Mouse (Mus musculus): Measurements from ENCODE around the gene Prpf6. TPM values are rescaled to one million over a fixed set of nuclear protein-coding genes. Genes with fewer than 3 reads are reported as not detected.

The Prpf6 gene
- polyA plus RNA-seq, 1 experiment from 2014 or later: 52.7 TPM

GRCm38 (mm10) chr2:181600226-181600758 lies 8.6 kb downstream of the Prpf6 start:
- Histone ChIP-seq H3K27me3 (replicated peaks; ENCODE audit: control insufficient read depth, insufficient read depth, low read length) (no peaks in the 10 kb centered on the region), H3K4me2 (ENCODE audit: low read depth, low read length) (peak overlapping the region; percentile 90), H3K9me3 (ENCODE audit: control insufficient read depth, low read length) (no peaks in the 10 kb centered on the region), H3K4me3 (ENCODE audit: low read length) (peak overlapping the region; percentile 72), H3K27ac (ENCODE audit: low read length) (peak overlapping the region; percentile 75; the same call in 1 of the 2 replicates), H3K36me3 (ENCODE audit: control insufficient read depth, insufficient read depth, low read length) (0 out of 2 replicates have a peak, but pooled peaks cover 2% of the 10 kb centered on the region), H3K4me1 (ENCODE audit: control insufficient read depth, insufficient read depth, low read length) (peaks cover 22% of the 10 kb centered on the region), H3K9ac (ENCODE audit: low read depth, low read length) (peak overlapping the region; percentile 79)
- ATAC-seq: no peak
- 60% methylated on average over 6 of the region's 6 CpGs for WGBS

- Histone ChIP-seq H3K4me2 (ENCODE audit: low read depth, low read length) (peak overlapping the region; percentile 90), H3K4me3 (ENCODE audit: low read length) (peak overlapping the region; percentile 72), H3K9ac (ENCODE audit: low read depth, low read length) (peak overlapping the region; percentile 79), H3K9me3 (ENCODE audit: control insufficient read depth, low read length) (no peaks in the 10 kb centered on the region), H3K27ac (ENCODE audit: low read length) (peak overlapping the region; percentile 75), H3K4me1 (ENCODE audit: control insufficient read depth, insufficient read depth, low read length) (peaks cover 22% of the 10 kb centered on the region), H3K36me3 (ENCODE audit: control insufficient read depth, insufficient read depth, low read length) (0 out of 2 replicates have a peak, but pooled peaks cover 1% of the 10 kb centered on the region), H3K27me3 (replicated peaks; ENCODE audit: control insufficient read depth, insufficient read depth, low read length) (no peaks in the 10 kb centered on the region)
- ATAC-seq: peak; percentile 92
- WGBS: 1% methylated on average over 57 of the region's 57 CpGs
Observed at GRCm38 (mm10) chr2:181600828-181601750, 9.4 kb downstream of the Prpf6 start.

GRCm38 (mm10) chr2:181601751-181602145 lies 10.1 kb downstream of the Prpf6 start:
- 26% methylated on average over 10 of the region's 10 CpGs for WGBS
- H3K27ac ChIP-seq (ENCODE audit: low read length): peak overlapping the region; percentile 23; the same call in 1 of the 2 replicates

GRCm38 (mm10) chr2:181602367-181602766 lies 10.7 kb downstream of the Prpf6 start:
- peaks cover 22% of the 10 kb centered on the region for H3K4me1 ChIP-seq (ENCODE audit: control insufficient read depth, insufficient read depth, low read length)
- no peaks in the 10 kb centered on the region for H3K36me3 ChIP-seq (ENCODE audit: control insufficient read depth, insufficient read depth, low read length)
- no peak overlapping the region for H3K27ac ChIP-seq (ENCODE audit: low read length)
- no peak for ATAC-seq
- WGBS: 73% methylated on average over 4 of the region's 4 CpGs
- H3K9ac ChIP-seq (ENCODE audit: low read depth, low read length): peak overlapping the region; percentile 79; the same call in 1 of the 2 replicates
- H3K9me3 ChIP-seq (ENCODE audit: control insufficient read depth, low read length): no peaks in the 10 kb centered on the region
- no peak overlapping the region for H3K4me3 ChIP-seq (ENCODE audit: low read length)
- peak overlapping the region; percentile 90; the same call in 1 of the 2 replicates for H3K4me2 ChIP-seq (ENCODE audit: low read depth, low read length)
- H3K27me3 ChIP-seq (replicated peaks; ENCODE audit: control insufficient read depth, insufficient read depth, low read length): no peaks in the 10 kb centered on the region

More at GRCm38 (mm10) chr2:181601751-181602145, 10.1 kb downstream of the Prpf6 start:
- H3K27me3 ChIP-seq (replicated peaks; ENCODE audit: control insufficient read depth, insufficient read depth, low read length): no peaks in the 10 kb centered on the region
- peak overlapping the region; percentile 79 for H3K9ac ChIP-seq (ENCODE audit: low read depth, low read length)
- no peaks in the 10 kb centered on the region for H3K9me3 ChIP-seq (ENCODE audit: control insufficient read depth, low read length)
- no peak for ATAC-seq
- H3K4me3 ChIP-seq (ENCODE audit: low read length): peak overlapping the region; percentile 72
- H3K4me1 ChIP-seq (ENCODE audit: control insufficient read depth, insufficient read depth, low read length): peaks cover 22% of the 10 kb centered on the region
- peak overlapping the region; percentile 90 for H3K4me2 ChIP-seq (ENCODE audit: low read depth, low read length)
- H3K36me3 ChIP-seq (ENCODE audit: control insufficient read depth, insufficient read depth, low read length): no peaks in the 10 kb centered on the region

- no peak for ATAC-seq
- no peak overlapping the region for H3K9ac ChIP-seq (ENCODE audit: low read depth, low read length)
- H3K9me3 ChIP-seq (ENCODE audit: control insufficient read depth, low read length): no peaks in the 10 kb centered on the region
- WGBS: 88% methylated on average over 5 of the region's 5 CpGs
- no peak overlapping the region for H3K27ac ChIP-seq (ENCODE audit: low read length)
- H3K4me2 ChIP-seq (ENCODE audit: low read depth, low read length): no peak overlapping the region
- no peaks in the 10 kb centered on the region for H3K4me1 ChIP-seq (ENCODE audit: control insufficient read depth, insufficient read depth, low read length)
- peaks cover 4% of the 10 kb centered on the region; the same call in 1 of the 2 replicates for H3K36me3 ChIP-seq (ENCODE audit: control insufficient read depth, insufficient read depth, low read length)
- no peaks in the 10 kb centered on the region for H3K27me3 ChIP-seq (replicated peaks; ENCODE audit: control insufficient read depth, insufficient read depth, low read length)
- H3K4me3 ChIP-seq (ENCODE audit: low read length): no peak overlapping the region
Observed at GRCm38 (mm10) chr2:181618761-181619495, 27.3 kb downstream of the Prpf6 start.

- Histone ChIP-seq H3K27me3 (replicated peaks; ENCODE audit: control insufficient read depth, insufficient read depth, low read length) (no peaks in the 10 kb centered on the region), H3K4me2 (ENCODE audit: low read depth, low read length) (no peak overlapping the region), H3K4me1 (ENCODE audit: control insufficient read depth, insufficient read depth, low read length) (no peaks in the 10 kb centered on the region), H3K36me3 (ENCODE audit: control insufficient read depth, insufficient read depth, low read length) (peaks cover 6% of the 10 kb centered on the region; the same call in 1 of the 2 replicates), H3K27ac (ENCODE audit: low read length) (no peak overlapping the region), H3K4me3 (ENCODE audit: low read length) (no peak overlapping the region), H3K9me3 (ENCODE audit: control insufficient read depth, low read length) (no peaks in the 10 kb centered on the region), H3K9ac (ENCODE audit: low read depth, low read length) (no peak overlapping the region)
- ATAC-seq: no peak
Observed at GRCm38 (mm10) chr2:181623401-181623800, 31.7 kb downstream of the Prpf6 start.

- Histone ChIP-seq H3K4me1 (ENCODE audit: control insufficient read depth, insufficient read depth, low read length) (no peaks in the 10 kb centered on the region), H3K4me3 (ENCODE audit: low read length) (no peak overlapping the region), H3K9ac (ENCODE audit: low read depth, low read length) (no peak overlapping the region), H3K27ac (ENCODE audit: low read length) (no peak overlapping the region), H3K4me2 (ENCODE audit: low read depth, low read length) (no peak overlapping the region), H3K9me3 (ENCODE audit: control insufficient read depth, low read length) (no peaks in the 10 kb centered on the region), H3K27me3 (replicated peaks; ENCODE audit: control insufficient read depth, insufficient read depth, low read length) (no peaks in the 10 kb centered on the region), H3K36me3 (ENCODE audit: control insufficient read depth, insufficient read depth, low read length) (peaks cover 6% of the 10 kb centered on the region; the same call in 1 of the 2 replicates)
- no peak for ATAC-seq
Observed at GRCm38 (mm10) chr2:181628471-181628870, 36.8 kb downstream of the Prpf6 start.

GRCm38 (mm10) chr2:181632624-181633023 lies 41.0 kb downstream of the Prpf6 start:
- no peak overlapping the region for H3K4me2 ChIP-seq (ENCODE audit: low read depth, low read length)
- no peak for ATAC-seq
- no peaks in the 10 kb centered on the region for H3K27me3 ChIP-seq (replicated peaks; ENCODE audit: control insufficient read depth, insufficient read depth, low read length)
- H3K9me3 ChIP-seq (ENCODE audit: control insufficient read depth, low read length): no peaks in the 10 kb centered on the region
- no peaks in the 10 kb centered on the region for H3K4me1 ChIP-seq (ENCODE audit: control insufficient read depth, insufficient read depth, low read length)
- no peak overlapping the region for H3K9ac ChIP-seq (ENCODE audit: low read depth, low read length)
- no peak overlapping the region for H3K4me3 ChIP-seq (ENCODE audit: low read length)
- H3K36me3 ChIP-seq (ENCODE audit: control insufficient read depth, insufficient read depth, low read length): peaks cover 16% of the 10 kb centered on the region
- 96% methylated on average over 6 of the region's 6 CpGs for WGBS
- no peak overlapping the region for H3K27ac ChIP-seq (ENCODE audit: low read length)

GRCm38 (mm10) chr2:181635865-181636264 lies 44.2 kb downstream of the Prpf6 start:
- Histone ChIP-seq H3K36me3 (ENCODE audit: control insufficient read depth, insufficient read depth, low read length) (peaks cover 17% of the 10 kb centered on the region), H3K4me2 (ENCODE audit: low read depth, low read length) (no peak overlapping the region), H3K9ac (ENCODE audit: low read depth, low read length) (no peak overlapping the region), H3K27me3 (replicated peaks; ENCODE audit: control insufficient read depth, insufficient read depth, low read length) (no peaks in the 10 kb centered on the region), H3K4me3 (ENCODE audit: low read length) (no peak overlapping the region), H3K9me3 (ENCODE audit: control insufficient read depth, low read length) (no peaks in the 10 kb centered on the region), H3K4me1 (ENCODE audit: control insufficient read depth, insufficient read depth, low read length) (no peaks in the 10 kb centered on the region), H3K27ac (ENCODE audit: low read length) (no peak overlapping the region)
- WGBS: 91% methylated on average over 3 of the region's 3 CpGs
- no peak for ATAC-seq
